Mouse (Mus musculus): Measurements from ENCODE around the gene Psmg1.

Gene Psmg1

DNA sequence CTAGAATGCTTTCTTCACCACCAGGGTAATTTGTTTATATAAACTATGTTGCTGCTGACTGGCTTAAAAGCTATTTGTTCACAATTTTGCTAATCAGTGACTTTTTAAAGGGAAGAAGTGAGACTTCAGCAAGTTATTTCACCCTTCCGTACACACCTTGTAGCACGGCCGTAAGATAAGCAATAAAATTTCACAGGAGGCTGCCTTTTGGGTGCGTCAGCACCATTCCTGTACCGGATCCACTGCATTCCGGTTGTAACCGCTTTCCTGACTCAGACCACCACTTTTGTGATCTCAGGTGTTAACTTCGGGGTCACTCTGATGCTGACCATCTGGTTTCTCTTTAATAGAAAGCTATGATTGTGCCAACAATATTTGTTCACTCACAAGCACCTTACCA, 32.7 kb downstream of the Psmg1 start:
- no peak for DNase-seq (ENCODE audit: low spot score in 2 of 2)

DNA sequence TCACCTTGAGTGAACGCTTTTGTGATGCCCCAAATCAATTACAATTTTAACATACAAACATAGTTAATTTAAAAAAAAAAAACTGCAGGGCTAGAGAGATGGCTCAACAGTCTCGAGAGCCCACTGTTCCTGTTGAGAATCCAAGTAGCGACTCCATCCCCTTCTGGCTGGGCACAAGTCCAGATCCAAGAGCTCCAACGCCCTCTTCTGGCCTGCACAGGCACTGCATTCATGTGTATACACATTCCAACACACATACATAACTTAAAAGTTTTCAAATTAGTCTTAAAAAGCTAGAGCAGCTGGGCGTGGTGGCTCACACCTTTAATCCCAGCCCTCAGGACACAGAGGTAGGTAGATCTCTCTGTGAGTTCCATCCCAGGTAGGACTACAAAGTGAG, 34.1 kb downstream of the Psmg1 start:
- no peak for DNase-seq (ENCODE audit: low spot score in 2 of 2)

DNA sequence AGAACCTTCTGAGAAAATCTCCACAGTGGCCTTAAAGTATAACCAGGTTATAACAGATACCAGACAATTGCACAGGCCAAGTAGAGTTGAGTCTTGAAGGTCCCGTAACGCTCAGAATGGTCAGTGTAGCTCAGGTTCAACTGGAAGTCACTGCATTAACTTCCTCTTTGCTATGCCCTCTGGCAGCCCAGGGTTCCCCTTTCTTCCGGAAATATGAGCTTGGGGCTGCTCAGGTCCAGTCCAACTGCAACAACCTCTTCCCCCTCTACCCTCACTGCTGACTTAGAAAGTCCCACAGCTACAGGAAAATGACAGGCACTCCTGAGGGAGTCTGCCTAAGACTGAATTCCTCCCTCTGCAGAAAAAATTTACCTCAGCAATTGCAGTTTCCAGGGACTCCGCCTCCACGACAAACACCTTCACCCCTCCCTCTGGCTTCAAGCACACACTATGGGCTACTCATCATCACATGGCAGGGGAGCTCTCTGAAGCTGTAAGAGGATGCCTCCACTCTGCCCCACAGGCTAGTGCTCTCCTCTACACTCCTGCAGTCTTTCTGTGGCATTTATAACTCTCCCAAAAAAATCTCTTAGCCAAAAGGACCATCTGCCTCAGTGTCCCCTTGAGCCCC, 34.9 kb downstream of the Psmg1 start:
- DNase-seq (ENCODE audit: low spot score in 2 of 2): no peak

DNA sequence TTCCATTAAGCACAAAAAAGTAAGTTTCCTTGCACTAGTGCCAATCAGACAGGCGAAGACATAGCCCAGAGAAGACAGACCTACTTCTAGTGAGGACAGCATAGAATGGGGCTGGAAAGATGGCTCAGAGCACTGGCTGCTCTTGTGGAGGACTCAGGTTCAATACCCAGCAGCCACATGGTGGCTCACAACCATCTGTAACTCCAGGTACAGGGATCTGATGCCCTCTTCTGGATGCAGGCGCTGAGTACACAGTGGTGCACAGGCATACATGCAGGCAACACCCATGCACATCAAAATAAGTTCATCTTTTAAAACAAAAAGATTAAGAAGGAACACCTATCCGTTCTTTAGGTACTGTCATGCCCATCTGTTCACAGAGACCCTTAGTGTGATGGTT, 36.4 kb downstream of the Psmg1 start:
- DNase-seq (ENCODE audit: low spot score in 2 of 2): no peak

DNA sequence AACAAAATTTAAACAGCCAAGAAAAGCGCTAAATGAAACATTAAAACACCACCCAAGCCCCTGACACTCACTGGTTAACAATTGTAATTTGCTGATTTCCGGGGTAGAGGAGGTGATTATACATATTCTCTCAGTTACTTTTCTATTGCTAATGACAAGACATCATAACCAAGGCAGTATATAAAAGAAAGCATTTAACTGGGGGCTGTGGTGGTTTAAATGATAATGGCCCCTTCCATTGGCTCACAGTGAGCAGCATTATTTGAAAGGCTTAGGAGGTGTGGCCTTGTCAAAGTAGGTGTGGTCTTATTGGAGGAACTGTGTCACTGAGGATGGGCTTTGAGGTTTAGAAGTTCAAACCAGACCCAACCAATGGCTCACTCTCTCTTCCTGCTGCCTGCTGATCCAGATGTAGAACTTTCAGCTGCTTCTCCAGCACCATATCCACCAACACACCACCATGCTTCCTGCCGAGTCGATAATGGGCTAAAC, 37.6 kb downstream of the Psmg1 start:
- DNase-seq (ENCODE audit: low spot score in 2 of 2): no peak

DNA sequence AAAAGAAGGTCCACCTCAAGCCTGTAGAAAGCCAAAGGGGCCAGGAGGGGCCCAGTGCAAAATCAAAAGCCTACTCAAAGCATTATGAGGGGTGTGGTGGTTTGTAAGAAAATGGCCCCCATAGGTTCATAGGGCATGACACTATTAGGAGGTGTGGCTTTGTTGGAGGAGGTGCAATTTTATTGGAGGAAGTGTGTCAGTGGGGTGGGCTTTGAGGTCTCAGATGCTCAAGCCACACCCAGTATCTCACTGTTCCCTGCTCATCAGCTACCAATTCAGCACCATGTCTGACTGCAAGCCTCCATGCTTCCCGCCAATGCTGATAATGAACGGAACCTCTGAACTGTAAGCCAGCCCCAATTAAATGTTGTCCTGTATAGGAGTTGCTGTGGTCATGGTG, 39.3 kb downstream of the Psmg1 start:
- no peak for DNase-seq (ENCODE audit: low spot score in 2 of 2)

DNA sequence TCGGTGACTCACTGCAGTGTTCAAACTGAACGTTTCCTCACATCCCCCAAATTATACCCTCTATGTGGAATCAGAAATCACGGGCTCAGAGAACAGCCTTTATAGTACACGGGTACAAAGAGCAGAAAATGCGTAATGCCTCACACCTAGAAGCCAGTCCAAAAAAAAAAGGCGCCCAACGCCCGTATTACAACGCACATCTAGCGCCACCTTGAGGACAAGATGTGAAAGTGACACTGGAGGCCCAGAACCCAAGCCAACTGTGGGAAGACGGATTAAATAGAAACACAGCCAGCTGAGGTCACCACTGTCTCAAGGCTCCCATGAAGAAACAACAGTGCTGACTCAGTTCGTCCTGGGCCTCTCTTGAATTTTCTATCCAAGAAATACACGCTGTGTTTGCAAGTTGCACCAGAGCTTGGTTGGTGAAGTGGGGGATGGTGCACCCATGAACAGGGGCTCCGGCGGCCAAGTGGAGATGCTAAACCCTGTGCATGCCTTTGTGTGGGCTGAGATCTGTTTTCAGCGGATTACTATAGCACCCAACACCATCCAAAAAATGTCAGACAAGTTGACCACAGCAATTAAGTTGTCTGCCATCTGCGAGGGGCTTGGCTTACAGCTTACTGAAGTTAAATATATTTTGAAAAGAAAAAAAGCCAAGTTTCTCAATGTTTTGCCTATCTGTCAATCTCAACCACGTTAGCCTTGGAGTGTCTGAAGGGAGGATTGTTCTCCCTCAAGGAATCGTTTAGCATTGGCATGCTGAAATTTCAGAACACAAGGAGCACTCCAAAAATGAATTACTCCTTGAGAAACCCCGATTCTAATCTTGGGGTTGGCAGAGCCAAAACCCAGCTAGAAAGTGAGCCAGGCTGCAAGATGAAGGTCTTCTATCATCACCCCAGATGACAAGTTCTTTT, 45.1 kb downstream of the Psmg1 start:
- DNase-seq (ENCODE audit: low spot score in 2 of 2): peak; percentile 40 to 77

DNA sequence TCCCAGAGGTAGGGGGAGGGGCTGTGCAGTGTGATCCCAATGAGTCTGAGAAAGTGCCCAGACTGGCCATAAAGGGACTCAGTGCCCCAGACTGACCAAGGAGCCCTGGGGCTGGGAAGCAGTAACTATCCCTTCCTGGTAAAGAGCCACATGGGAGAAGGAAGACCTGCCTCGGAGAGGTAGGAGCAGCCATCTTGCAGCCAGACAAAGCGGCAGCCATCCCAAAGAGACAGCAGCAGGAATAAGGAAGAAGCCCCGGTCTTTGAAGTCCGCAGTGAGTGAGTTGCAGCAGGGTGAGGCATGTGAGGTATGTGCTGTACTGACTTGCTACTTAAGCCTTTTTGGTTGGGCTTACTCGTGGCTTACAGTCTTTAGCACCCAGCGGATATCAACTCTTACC, 47.6 kb downstream of the Psmg1 start:
- DNase-seq (ENCODE audit: low spot score in 2 of 2): no peak

DNA sequence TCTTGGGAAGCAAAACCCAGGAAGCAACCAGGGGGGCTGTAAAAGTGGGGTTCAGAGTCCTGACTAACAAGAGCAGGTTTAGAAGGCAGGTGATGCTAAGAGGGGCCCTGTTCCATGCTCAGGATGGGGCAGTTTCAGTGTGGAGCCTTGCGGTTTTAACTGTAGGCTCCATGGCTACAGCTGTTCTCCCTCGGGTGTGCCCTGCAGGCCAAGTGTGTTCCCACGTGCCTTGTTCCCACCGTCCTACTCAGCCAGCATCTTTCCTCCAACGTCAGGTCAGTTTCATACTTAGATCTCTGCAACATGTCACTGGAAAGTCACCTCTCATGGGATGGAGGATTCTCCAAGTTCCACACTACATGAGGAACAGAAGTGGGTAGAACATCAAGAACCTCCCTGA, 49.2 kb downstream of the Psmg1 start:
- DNase-seq (ENCODE audit: low spot score in 2 of 2): no peak

DNA sequence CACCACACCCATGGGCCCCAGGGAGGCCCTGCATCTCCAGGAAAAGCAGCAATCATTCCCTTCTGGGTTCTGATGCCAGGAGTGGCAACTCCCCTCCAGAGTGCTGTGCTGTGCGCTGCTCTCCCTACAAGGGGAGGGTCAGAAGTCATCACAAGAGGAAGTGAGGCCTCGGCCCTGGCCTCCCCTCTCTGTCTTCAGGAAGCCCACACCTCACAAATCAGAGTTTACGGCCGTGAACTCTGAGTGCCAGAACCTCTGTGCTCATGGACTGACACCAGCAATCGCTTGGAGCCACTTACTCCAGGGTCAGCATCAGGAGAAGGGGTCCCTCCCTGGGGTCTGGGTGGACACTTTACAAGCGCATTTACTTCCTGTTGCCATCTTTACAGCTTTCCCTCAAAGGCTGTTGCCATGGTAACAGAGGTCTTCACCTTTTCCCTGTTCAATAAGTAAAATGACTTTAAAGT, 55.2 kb downstream of the Psmg1 start:
- no peak for DNase-seq (ENCODE audit: low spot score in 2 of 2)

DNA sequence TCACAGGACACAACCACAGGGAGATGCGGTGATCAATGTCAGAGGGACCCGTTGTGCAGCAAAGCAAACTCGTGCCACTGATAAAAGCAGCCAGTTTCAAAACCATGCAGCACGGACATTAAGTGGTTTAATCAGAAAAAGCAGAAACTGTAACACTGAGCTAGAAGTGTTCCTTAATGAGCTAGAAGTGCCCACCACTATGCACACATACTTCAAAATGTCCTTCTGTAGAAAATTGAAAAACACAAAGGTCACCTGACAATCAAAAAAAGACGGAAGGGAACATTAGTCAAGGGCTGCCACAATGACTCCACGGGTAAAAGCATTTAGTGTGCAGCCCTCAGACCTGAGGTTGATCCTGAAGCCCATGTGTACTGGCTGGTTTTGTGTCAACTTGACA, 57.9 kb downstream of the Psmg1 start:
- DNase-seq (ENCODE audit: low spot score in 2 of 2): no peak

DNA sequence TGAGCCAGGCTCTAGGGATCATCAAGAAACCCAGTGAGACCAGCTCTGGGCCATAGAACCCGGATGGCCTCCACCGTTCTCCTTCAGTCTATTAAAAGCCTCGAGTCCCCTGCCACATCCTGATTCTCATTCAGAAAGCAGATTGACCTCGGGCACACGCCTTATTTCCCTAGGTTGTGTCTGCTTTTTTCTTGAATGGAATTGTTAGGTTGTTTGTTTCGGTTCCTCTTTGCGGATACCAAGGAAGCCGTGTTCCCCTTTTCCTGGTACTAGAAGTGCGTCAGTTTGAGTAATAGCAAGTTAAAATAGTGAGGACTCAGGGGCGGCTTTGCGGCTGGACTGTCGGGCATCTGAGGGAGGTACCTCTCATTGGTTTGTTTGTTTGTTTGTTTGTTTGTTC, 59.3 kb downstream of the Psmg1 start:
- DNase-seq (ENCODE audit: low spot score in 2 of 2): no peak

Measured in urinary bladder, adult 18-20 months (tissue).